Mouse (Mus musculus) frontal cortex, postnatal 36 days (tissue): Measurements from ENCODE around the gene Baz1a.
A peak's percentile ranks its signal among the peaks of the same experiment; 100 is the strongest.
"Not testable (repeated sequence)": the region's sequence is repeated elsewhere in the genome, so short reads cannot be mapped to it uniquely, and the experiment has no call there.

Experiments used
- DNase-seq, 2 experiments: peaks; one replicate each; pipeline ENCODE4 v3.0.0; 2022; ENCODE audit warnings: low spot score in 2 of 2

Gene Baz1a

DNA sequence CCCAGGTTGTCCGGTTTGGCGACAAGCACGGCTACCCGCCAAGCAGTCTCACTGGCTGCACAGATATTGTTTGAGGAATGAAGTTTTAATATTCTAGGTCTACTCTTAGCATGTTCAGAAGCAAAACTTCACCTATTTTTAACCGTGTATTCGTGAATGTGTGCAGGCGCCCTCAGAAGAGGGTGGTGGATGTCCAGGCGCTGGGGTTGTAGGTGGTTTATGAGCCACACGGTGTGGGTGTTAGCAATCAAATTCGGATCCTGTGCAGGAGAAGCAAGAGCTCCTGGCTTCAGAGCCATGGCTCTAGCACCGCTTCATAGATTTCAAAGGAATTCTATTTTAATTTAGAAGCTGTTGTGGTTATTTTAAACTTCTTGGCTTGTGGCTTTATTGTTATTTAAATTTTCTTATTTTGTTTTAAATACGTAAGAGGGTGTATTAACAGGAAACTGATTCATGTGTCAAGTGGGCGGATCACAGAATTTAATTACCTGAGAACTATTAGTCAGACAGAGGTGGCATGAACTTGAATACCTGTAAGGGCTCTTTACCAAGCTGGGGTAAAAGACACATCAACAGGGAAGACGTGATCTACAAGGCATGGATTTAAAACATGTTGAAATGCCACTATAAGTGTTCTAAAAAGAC lies 6.7 kb downstream of the Baz1a start:
- peak; percentile 33 to 43 for DNase-seq

DNA sequence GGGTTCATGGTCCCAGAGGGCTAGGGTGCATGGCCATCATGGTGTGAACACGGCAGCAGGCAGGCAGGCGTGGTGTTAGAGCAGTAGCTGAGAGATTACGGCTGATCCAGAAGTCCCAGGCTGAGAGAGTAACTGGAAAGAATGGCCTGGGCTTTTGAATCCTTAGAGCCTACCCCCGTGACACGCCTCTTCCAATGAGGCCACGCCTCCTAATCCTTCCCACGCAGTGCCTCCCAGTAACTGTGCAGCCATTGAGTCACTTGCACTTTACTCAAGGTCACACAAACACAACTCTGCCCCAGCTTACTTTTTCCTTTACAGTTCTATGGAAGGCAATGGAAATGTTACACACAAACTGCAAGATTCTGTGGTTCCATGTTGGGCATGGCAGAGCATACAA lies 8.1 kb downstream of the Baz1a start:
- no peak for DNase-seq

DNA sequence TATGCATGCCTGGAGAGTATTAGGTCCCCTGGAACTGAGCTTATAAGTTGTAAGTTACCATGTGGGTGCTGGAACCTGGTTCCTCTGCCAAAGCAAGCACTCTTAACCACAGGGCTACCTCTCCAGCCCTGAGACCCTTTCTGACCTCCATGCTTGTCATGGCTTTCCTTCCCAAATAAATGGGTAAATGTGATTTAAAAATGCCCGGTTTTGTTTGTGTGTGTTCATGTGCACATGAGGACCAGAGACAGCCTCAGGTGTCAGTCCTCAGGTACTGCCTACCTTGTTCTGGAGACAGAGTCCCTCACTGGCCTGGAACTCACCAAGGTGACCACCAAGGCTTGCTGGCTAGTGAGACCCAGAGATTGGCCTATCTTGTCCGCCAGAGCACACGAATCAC lies 9.8 kb downstream of the Baz1a start:
- DNase-seq: no peak

DNA sequence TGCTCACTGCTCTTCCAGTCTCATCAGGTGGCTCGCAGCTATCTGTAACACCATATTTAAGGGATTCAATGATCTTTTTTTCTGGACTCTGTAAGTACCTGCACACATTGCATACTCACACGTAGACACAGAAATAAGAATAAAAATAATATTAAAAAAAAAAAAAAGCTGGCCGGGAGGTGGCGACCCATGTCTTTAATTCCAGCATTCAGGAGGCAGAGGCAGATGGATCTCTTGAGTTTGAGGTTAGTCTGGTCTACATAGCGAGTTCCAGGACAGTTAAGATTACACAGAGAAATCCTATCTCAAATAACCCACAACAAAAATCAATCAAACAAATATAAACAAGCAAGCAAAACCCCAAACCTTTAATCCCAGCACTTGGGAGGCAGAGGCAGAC lies 10.3 kb downstream of the Baz1a start:
- DNase-seq: no peak

DNA sequence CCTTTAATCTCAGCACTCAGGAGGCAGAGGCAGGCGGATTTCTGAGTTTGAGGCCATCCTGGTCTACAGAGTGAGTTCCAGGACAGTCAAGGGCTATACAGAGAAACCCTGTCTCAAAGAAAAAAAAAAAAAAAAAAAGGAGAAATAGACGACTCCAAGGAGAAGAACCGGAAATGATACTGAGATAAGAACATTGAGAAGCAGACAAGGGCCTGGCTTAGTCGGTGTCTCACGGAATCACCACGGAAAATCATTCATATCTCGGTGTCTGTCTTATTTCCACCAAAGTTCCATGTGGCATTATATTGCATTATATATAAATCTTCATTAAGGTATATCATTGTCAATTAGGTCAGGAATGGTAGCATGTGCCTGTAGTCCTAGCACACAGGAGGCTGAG lies 11.6 kb downstream of the Baz1a start:
- not testable (repeated sequence) for DNase-seq

DNA sequence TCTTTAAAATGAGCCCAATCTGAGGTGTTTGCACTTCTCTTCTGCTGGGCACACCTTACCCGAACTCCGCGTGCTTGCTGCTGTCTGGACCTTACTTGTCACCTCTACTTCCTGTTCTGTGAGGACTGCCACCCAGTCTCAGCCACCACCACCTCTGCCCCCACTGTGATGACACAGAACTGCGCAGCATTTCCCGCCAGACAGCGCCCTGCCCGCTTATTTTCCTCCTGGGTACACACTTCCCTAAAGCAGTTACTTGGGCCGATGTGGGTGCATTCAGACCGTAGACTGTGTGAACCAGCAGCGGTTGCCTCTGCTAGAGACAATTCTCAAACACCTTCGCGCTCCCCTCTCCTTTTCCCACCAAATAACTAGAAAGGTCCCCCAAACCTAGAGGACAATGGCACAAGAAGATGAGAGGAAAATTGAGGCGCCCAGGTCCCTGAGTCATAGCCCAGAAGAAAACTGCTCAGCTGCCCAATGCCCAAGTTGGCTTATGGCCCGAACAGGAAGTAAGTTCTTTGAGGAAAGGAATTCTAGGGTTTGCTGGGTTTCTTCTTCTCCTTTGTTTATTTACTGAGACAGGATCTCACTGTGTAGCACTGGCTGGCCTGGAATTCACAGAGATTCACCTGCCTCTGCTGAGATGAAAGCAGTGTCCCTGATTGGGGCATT lies 15.0 kb downstream of the Baz1a start:
- no peak for DNase-seq

DNA sequence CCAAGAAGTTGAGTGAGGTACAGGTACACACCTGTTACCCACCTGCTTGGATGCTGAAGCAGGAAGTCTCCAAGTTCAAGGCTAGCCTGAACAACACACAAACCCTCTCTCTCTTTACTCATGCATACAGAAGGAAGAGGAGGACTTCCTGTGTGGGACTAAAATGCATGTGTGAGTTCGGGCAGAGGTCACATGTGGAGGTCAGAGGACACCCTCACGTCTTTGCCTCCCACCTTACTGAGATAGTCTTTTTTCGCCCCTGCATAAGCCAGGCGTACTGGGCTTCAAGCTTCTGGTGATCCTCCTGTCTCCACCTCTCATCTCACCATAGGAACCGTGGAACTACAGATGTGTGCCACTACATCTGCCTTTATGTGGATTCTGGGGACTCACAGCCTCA lies 15.7 kb downstream of the Baz1a start:
- DNase-seq: no peak

DNA sequence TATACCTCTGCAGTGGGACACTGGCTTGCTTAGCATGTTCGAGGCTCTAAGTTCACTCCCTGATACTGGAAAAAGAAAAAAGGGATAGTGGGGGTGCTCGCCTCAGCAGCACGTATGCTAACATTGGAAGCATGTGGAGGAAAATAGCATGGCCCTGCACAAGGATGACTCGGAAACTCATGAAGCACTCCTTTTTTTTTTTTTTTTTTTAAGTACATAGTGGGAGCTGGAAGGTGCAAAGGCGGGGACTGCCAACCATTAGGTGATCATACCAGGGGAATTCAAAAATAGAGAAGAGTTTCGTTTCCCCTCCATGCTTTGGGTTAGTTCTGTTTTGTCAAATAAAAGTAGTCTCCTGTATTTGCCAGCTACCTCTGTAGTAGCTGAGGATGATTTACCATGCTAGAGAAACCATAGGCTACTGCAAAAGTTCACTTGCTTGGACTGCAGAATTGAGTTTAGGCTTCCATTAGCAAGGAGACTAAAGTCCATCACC lies 17.1 kb downstream of the Baz1a start:
- no peak for DNase-seq

DNA sequence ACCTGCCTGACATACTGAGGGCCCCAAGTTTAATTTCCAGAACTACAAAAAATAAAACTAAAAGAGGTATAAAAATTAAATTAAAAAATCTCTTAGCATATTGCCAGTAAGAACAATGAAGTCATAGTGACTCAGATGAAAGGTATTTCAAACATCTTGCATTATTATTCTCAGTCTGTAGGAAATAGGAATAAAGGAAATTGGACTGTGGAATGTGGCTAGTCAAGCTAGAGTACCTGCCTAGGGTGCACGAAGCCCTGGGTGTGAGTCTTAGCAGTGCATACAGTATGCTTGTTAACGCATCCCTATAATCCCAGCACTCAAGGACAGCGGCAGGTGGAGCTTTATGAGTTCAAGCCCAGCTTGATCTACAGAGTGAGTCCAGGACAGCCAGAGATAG lies 18.2 kb downstream of the Baz1a start:
- no peak for DNase-seq

DNA sequence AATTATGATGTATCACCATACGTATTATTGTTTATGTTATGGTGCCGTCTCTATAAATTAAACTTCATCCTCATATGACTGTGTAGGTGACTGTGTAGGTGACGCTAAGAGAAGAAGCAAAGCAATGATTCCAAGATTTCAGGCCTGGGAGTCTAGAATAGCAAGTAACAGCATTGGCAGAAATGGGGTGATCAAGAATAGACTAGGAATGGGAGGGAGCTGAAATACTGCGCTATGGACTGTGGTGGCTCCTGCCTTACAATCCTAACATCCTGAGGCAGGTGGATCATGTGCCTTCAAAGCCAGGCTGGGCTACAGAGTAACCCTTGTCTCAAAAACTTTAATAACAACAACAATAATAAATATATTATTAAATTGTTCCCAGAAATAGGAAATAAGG lies 19.7 kb downstream of the Baz1a start:
- DNase-seq: no peak

DNA sequence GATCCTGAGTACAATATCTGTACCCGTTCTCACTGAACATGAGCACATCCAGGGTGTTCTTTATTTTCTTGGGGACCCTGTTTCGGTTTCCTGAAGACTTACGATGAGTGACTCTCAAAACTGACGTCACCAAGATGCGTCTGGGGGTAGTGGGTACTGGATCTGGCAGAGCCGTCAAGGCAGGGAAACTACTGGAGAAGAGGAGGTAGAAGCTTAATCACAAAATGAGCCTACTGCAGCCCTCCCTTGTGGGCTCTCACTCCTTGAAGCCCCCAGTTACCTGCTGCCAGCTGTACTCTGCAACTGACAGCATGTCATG lies 20.1 kb downstream of the Baz1a start:
- DNase-seq: no peak

DNA sequence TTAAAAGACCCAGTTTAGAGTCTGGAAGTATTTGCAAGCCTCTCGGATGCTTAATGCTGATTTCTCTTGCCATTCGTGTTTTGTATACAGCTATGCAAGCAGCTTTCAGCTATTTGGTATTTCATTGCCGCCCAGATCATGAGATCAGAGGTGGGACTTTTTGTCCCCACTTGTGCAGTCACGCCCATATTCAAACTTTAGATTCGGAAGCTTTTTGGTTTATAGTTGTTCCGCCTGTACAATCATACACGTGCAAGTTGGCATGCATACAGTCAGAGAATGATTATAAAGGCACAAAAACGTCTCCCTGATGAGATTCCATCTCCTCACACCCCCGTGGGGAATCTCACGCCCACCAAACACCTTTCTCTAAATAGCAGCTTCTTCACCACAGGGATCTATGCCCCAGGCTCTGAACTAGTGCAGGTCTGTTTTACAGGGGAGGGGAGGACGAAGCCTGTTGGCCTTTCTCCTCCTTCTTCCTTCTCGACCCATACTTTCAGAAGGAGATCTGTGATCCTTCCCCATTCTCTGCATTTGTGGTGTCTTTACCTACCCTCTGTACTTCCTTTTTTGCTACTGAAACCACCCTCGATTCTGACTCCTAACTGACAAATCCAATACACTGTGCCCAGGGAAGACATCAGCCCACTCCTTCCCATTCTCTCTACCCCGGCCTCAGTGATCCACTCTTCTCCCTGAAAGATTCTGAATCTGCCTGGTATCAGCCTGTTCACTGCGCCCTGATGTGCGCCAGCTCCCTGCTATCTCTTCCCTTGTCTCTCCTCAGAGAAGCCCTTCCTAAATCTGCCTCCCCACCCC lies 20.7 kb downstream of the Baz1a start:
- peak; percentile 9 to 19 for DNase-seq

DNA sequence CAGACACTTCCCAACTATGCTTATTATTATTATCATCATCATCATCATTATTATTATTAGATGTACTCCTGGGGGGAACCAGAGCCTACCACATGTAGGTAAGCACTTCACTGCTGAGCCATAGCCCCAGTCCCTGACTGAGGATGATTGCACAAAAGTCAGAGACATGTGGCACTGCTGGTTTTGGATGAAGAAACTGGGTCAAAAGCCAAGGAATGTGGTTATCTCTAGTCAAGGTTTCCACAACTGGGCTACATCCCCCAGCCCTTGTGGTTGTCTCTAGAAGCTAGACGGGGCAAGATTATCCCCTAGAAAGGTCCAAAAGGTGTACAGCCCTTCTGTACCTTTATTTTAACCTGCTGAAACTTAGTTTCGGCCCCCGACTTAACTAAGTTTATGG lies 21.3 kb downstream of the Baz1a start:
- no peak for DNase-seq

DNA sequence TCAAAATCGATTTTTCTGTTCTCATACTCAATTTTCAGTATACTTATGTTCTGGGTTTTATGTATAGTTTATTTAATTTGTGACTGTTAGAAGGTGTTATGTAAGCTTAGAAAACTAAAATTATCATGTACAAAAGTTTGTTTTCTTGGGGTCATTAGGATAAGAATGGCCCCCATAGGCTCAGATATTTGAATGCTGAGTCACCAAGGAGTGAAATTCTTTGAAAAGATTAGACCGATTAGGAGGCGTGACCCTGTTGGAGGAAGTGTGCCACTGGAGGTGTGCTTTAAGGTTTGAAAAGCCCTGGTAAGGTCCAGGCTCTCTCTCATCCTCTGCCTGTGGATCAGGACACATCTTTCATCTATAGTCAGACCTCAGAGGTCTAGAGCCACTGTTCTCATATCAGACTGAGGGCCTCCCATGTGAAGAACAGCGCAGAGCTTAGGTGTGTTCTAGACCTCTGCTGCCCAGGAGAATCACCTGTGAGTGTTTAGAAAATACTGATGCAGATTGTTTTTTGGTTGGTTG lies 25.8 kb downstream of the Baz1a start:
- no peak for DNase-seq

DNA sequence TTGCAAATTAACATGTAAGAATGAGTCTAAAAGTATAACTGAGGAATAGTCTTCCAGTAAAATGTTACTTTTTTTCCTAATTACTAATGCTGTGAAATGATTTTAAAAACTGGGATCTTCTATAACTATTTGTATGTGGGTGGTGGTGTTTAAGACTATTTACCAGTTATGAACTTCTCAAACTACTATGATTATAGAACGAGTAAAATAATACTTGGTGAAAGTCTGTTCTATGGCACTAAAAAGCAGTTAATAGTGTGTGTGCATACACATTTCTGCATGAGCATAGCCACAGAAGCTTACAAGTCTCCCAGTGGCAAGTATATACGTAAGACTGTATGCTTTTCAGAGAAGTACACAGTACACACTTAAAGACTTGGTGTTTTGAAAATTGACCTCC lies 27.0 kb downstream of the Baz1a start:
- DNase-seq: no peak

DNA sequence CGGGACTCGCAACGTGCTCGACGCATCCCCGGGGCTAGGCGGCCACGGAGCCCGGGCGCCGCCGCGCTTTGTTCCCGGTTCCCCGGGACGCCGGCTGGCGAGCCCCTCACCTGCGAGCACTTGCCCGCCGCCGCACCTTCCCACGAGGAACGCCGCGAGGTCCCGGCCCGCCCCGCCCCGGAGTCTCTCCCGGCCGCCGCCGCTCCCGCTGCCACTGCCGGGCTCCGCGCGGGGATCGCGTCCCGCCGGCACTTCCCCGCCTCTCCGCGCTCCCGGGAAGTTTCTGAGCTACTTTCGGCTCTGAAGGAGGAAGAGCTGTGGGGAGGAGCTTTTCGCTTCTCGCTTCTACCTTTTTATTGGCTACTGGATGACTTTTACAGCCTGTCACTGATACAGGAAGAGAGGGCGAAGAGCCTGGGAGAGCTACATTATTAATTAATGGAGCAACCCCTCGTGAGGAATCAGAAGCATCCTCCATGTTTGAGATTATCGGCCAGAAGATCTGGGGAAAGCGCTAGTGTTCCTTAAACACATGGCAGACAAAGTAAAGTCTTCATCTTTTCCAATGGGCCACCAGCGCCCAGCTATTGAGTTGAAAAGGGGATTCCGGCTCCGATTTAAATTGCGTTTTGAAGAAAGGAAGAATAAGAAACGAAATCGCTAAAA lies 28.0 kb downstream of the Baz1a start, which contains the start of gene Gm20403:
Gene Gm20403, minus strand, starts transcription at position 478 of the 666 bp plus-strand sequence.
- DNase-seq: peak; percentile 32 to 51

DNA sequence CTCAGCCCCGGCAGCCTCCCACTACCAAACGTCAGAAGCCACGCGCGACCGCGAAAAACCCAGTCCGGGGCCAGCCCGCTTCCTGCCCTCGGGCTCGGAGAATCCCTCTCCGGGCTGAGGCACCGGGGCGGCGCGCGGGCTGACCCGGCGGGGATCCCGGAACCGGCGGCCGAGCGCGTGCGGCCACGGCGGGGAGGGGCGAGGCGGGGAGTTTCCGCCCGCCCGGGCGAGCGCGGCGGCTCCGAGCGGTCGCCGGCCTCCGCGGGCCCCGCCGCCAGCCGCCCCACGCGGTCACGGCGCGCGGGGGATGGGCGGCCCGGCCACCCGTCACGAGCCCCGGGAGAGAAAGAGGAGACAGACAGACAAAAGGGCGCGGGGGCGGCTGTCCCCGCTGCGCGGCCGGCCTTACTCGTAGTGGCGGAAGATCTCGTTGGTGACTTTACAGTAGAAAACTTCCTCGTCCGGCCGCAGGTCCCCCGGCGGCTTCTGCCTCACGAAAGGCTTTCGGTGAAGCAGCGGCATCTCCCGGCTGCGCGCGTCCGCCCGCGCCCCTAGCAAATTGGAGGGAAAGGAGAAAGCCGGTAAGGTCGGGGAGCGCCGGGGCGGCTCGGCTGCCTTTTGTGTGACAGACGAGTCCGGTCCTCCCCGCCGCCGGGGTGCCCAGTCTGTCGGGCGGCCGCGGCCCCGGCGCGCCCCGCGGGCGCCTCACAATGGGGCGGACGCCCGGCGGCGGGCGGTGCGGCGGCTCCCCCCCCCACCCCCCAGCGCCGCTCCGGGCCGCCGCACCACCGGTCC lies 28.7 kb downstream of the Baz1a start:
- peak; percentile 38 to 39 for DNase-seq

DNA sequence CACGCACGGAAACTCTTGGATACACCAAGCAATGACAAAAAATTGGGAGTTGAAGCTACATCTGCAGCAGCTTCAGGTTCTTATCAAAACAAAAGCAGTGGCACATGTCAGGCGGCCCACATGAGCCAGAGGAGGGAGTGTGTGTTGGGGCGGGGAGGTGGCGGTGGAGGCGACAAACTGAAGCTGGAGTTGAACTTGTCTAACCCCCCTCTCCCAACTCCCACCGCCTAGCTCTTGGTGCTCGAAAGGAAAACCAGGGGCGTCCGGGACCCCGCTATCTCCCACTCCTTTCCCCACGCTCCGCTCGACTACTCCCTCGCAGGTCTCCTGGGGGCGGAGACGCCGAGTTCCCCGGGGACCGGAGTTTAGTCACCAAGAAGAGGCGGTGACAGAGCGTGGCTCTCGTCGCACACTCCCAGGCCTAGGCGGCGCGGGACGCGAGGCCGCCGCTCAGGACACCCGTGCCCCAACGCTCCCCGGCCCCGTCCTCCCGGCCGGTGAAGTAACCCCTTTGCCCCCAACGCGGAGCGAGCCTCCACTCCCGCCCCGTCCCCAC lies 29.4 kb downstream of the Baz1a start:
- DNase-seq: peak; percentile 29 to 50

DNA sequence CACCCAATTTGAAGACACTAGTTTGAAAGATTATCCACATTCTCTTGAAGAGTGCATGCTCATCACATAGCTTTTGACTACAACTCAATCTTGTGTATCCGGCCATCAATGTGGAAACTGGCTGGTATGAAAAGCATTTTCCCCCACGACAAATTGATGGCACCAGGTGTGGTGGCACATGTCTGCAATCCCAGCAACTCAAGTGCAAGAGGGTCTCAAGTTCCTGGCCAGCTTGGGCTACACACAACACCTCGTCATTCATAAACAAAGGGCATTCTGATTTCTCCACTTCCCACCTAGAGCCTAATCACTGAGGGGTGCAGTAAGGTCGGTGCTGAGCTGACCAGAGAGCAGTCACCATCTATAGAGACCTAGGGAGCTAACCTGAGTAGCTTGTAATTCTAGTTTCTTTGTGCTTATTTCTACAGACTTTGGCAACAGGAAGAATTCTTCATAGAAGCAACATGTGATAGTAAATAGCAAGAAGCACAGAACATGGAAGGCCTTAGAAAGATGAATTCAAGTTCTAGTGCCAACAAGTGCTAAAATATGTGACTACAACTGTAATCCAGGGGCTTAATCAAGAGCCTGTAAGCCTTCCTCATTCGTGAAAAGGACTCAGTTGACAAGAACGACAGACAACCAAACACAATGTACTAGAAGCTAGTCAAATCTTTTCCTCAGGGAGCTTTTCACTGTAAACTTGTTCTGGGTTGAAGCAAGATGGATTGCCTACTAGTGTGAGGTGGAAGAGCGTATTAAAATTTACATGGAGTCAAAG lies 31.0 kb downstream of the Baz1a start:
- DNase-seq: no peak

DNA sequence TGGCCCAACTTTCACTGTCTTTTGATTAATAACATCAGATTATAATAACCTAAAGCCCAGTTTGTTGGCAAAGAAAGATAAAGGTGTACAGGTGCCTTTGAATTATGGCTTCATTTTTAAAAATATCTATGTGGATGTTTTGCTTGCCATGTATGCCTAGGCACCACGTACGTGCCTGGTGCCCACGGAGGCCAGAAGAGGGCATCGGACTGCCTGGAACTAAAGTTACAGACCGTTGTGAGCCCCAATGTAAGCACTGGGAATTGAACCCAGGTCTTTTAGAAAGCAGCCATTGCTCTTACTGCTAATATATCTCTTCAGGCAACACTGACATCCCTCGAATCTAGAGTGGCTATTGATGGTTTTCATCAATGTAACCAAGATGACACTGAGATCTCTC lies 32.2 kb downstream of the Baz1a start:
- no peak for DNase-seq
